Mouse (Mus musculus) myocyte (in vitro differentiated cells): ENCODE measurements around the gene Angel1. TPM values are rescaled to one million over a fixed set of nuclear protein-coding genes. Genes with fewer than 3 reads are reported as not detected.

ENCODE experiments used
- H3K27me3 ChIP-seq: one replicate; pipeline ENCODE4 v1.6.1; 2011; ENCODE audit not compliant: control insufficient read depth, insufficient read depth, insufficient read length
- H3K36me3 ChIP-seq: one replicate; pipeline ENCODE4 v1.6.1; 2011; ENCODE audit not compliant: control insufficient read depth, insufficient read depth
- H3K4me2 ChIP-seq: one replicate; pipeline ENCODE4 v1.6.1; 2011; ENCODE audit warnings: low read depth, control low read depth
- H3K4me3 ChIP-seq: one replicate; pipeline ENCODE4 v1.5.1; 2011; ENCODE audit warnings: mild to moderate bottlenecking, control low read depth, moderate library complexity
- H3K79me2 ChIP-seq: one replicate; pipeline ENCODE4 v1.6.1; 2011; ENCODE audit not compliant: control insufficient read depth, insufficient read depth
- H3ac ChIP-seq: one replicate; pipeline ENCODE4 v1.6.1; 2011; ENCODE audit not compliant: control insufficient read depth, insufficient read length
- CEBPB ChIP-seq: IDR thresholded peaks from 2 replicates; pipeline ENCODE4 v1.6.1; 2011; ENCODE audit warnings: mild to moderate bottlenecking, moderate library complexity; ENCODE audit not compliant: poor library complexity, insufficient read depth, severe bottlenecking
- E2F4 ChIP-seq: IDR thresholded peaks from one replicate; pipeline ENCODE4 v1.6.1; 2011; ENCODE audit warnings: mild to moderate bottlenecking, control low read depth, moderate library complexity; ENCODE audit not compliant: insufficient read depth
- MAX ChIP-seq: IDR thresholded peaks from one replicate; pipeline ENCODE4 v1.6.1; 2011; ENCODE audit warnings: low read depth, mild to moderate bottlenecking, control low read depth
- MYOD1 ChIP-seq, 3 experiments: IDR thresholded peaks; one replicate each; pipeline ENCODE4 v1.6.1; 2011; ENCODE audit warnings: control low read depth in 2 of 3, low read depth in 2 of 3, mild to moderate bottlenecking in 2 of 3, moderate library complexity in 1 of 3; ENCODE audit not compliant: insufficient read length in 2 of 3, control insufficient read depth in 1 of 3
- MYOG ChIP-seq, 3 experiments: IDR thresholded peaks; one replicate each; pipeline ENCODE4 v1.6.1; 2011; ENCODE audit warnings: control low read depth in 2 of 3, low read depth in 2 of 3, mild to moderate bottlenecking in 2 of 3; ENCODE audit not compliant: insufficient read length in 2 of 3, control insufficient read depth in 1 of 3, insufficient read depth in 1 of 3
- POLR2A ChIP-seq: IDR thresholded peaks from one replicate; pipeline ENCODE4 v1.6.1; 2011; ENCODE audit warnings: low read depth, mild to moderate bottlenecking, control low read depth, moderate library complexity; ENCODE audit not compliant: insufficient read length
- POLR2AphosphoS2 ChIP-seq: IDR thresholded peaks from one replicate; pipeline ENCODE4 v1.6.1; 2011; ENCODE audit warnings: low read depth, control low read depth; ENCODE audit not compliant: insufficient read length
- REST ChIP-seq: IDR thresholded peaks from one replicate; pipeline ENCODE4 v1.6.1; 2011; ENCODE audit warnings: mild to moderate bottlenecking, control low read depth, moderate library complexity; ENCODE audit not compliant: insufficient read depth, insufficient read length
- SRF ChIP-seq: IDR thresholded peaks from one replicate; pipeline ENCODE4 v1.6.1; 2011; ENCODE audit warnings: low read depth; ENCODE audit not compliant: control insufficient read depth, insufficient read length
- TCF12 ChIP-seq: IDR thresholded peaks from one replicate; pipeline ENCODE4 v1.6.1; 2011; ENCODE audit warnings: mild to moderate bottlenecking, control low read depth; ENCODE audit not compliant: poor library complexity, insufficient read depth, severe bottlenecking
- TCF3 ChIP-seq: IDR thresholded peaks from one replicate; pipeline ENCODE4 v1.6.1; 2011; ENCODE audit warnings: low read depth, control low read depth; ENCODE audit not compliant: insufficient read length
- USF1 ChIP-seq: IDR thresholded peaks from one replicate; pipeline ENCODE4 v1.6.1; 2011; ENCODE audit warnings: low read depth, mild to moderate bottlenecking, control low read depth, moderate library complexity
- polyA plus RNA-seq: library from polyadenylated mRNA; unstranded; fragments of >200 nt; fragmentation: generic; extraction: Trizol; gene quantifications from one replicate; pipeline ENCODE4 v1.2.1, GENCODE M21; 2012; ENCODE audit warnings: missing spikeins

Gene Angel1
- polyA plus RNA-seq, 1 experiment: 3.0 TPM

GRCm38 (mm10) chr12:86678591-86679545 is 47.4 kb downstream of the Angel1 start, which contains the start of gene Vash1:
Gene Vash1 (plus strand): TSS chr12:86678700.
- Histone ChIP-seq H3K4me3 (peak within 1 kb of the TSS; percentile 25), H3ac (peak within 1 kb of the TSS; percentile 31), H3K79me2 (no peaks in the 10 kb centered on the region), H3K27me3 (peaks cover 30% of the 10 kb centered on the region), H3K36me3 (no peaks in the 10 kb centered on the region), H3K4me2 (peak within 1 kb of the TSS; percentile 98)
- peak; percentile 58 for TF ChIP-seq POLR2A
- TF ChIP-seq MYOD1 (IDR thresholded peaks at IDR 0.05; ENCODE audit: control insufficient read depth in 1 of 3, insufficient read length in 2 of 3, low read depth in 2 of 3): no peak
- TF ChIP-seq MAX: no peak
- no peak for TF ChIP-seq CEBPB
- no peak for TF ChIP-seq TCF3
- no peak for TF ChIP-seq REST
- TF ChIP-seq POLR2AphosphoS2: peak; percentile 22

GRCm38 (mm10) chr12:86672507-86672906 is 53.8 kb downstream of the Angel1 start:
- Histone ChIP-seq H3K79me2 (no peaks in the 10 kb centered on the region), H3K27me3 (peaks cover 23% of the 10 kb centered on the region), H3K4me2 (no peak overlapping the region), H3K4me3 (no peak overlapping the region), H3ac (no peak overlapping the region), H3K36me3 (no peaks in the 10 kb centered on the region)
- TF ChIP-seq TCF3 (no peak), USF1 (no peak), MYOG (IDR thresholded peaks at IDR 0.05; ENCODE audit: control insufficient read depth in 1 of 3, insufficient read depth in 1 of 3, insufficient read length in 2 of 3, low read depth in 2 of 3) (peak in 2 of 3 experiments; percentile 59 to 79), REST (no peak), MYOD1 (IDR thresholded peaks at IDR 0.05; ENCODE audit: control insufficient read depth in 1 of 3, insufficient read length in 2 of 3, low read depth in 2 of 3) (peak in 2 of 3 experiments; percentile 18 to 33), MAX (no peak), TCF12 (no peak), POLR2A (no peak), POLR2AphosphoS2 (no peak), CEBPB (no peak)

GRCm38 (mm10) chr12:86672105-86672504 is 54.2 kb downstream of the Angel1 start:
- Histone ChIP-seq H3K27me3 (peaks cover 22% of the 10 kb centered on the region), H3K79me2 (no peaks in the 10 kb centered on the region), H3K4me3 (no peak overlapping the region), H3K4me2 (no peak overlapping the region), H3K36me3 (no peaks in the 10 kb centered on the region), H3ac (no peak overlapping the region)
- TF ChIP-seq USF1: no peak
- no peak for TF ChIP-seq E2F4
- no peak for TF ChIP-seq POLR2AphosphoS2
- TF ChIP-seq CEBPB: no peak
- TF ChIP-seq SRF: no peak

GRCm38 (mm10) chr12:86668404-86668803 is 57.9 kb downstream of the Angel1 start:
- Histone ChIP-seq H3ac (no peak overlapping the region), H3K4me2 (no peak overlapping the region), H3K27me3 (peaks cover 36% of the 10 kb centered on the region), H3K4me3 (no peak overlapping the region), H3K36me3 (no peaks in the 10 kb centered on the region), H3K79me2 (no peaks in the 10 kb centered on the region)
- TF ChIP-seq MAX: no peak

- Histone ChIP-seq H3K79me2 (no peaks in the 10 kb centered on the region), H3ac (no peak overlapping the region), H3K4me2 (no peak overlapping the region), H3K36me3 (no peaks in the 10 kb centered on the region), H3K4me3 (no peak overlapping the region), H3K27me3 (peaks cover 46% of the 10 kb centered on the region)
- TF ChIP-seq POLR2A: no peak
- no peak for TF ChIP-seq REST
- TF ChIP-seq MAX: no peak
- TF ChIP-seq CEBPB: no peak
- no peak for TF ChIP-seq TCF12
- TF ChIP-seq TCF3: no peak
- TF ChIP-seq POLR2AphosphoS2: no peak
- TF ChIP-seq E2F4: no peak
- no peak for TF ChIP-seq SRF
- TF ChIP-seq MYOD1 (IDR thresholded peaks at IDR 0.05; ENCODE audit: control insufficient read depth in 1 of 3, insufficient read length in 2 of 3, low read depth in 2 of 3): no peak
- TF ChIP-seq USF1: no peak
- TF ChIP-seq MYOG (IDR thresholded peaks at IDR 0.05; ENCODE audit: control insufficient read depth in 1 of 3, insufficient read depth in 1 of 3, insufficient read length in 2 of 3, low read depth in 2 of 3): no peak
Observed at GRCm38 (mm10) chr12:86665656-86666055, 60.6 kb downstream of the Angel1 start.
